Mouse (Mus musculus) left cerebral cortex, postnatal 14 days (tissue): ENCODE results near the gene Ndufc2. TPM values are rescaled to one million over a fixed set of nuclear protein-coding genes. Genes with fewer than 3 reads are reported as not detected.
"Not testable (repeated sequence)": the region's sequence is repeated elsewhere in the genome, so short reads cannot be mapped to it uniquely, and the experiment has no call there.

Source experiments
- DNase-seq, 2 experiments: peaks; one replicate each; pipeline ENCODE4 v3.0.0; 2021 to 2022; ENCODE audit warnings: low spot score in 2 of 2, mixed read lengths in 1 of 2
- intact Hi-C: fragments of 180-260 bp; cut with DNase I; formaldehyde crosslinking; loops from one replicate; pipeline ENCODE4 v1.15.1; 2025
- total RNA-seq, 2 experiments: library from RNA; stranded (reverse); gene quantifications; 2 replicates each; pipeline ENCODE4 v1.2.3; 2021

The Ndufc2 gene
- total RNA-seq, 2 experiments from 2014 or later, result 242 to 265 TPM

GRCm38 (mm10) chr7:97420958-97421651, 21.3 kb downstream of the Ndufc2 start:
- DNase-seq, result peak in 1 of 2 experiments; percentile 59
- intact Hi-C loops, result loop anchor here (5.0 kb wide), 1 partner anchor 61 kb away; the partner anchor contains the start of gene Ints4

- intact Hi-C loops, result loop anchor here (5.0 kb wide), 1 partner anchor 59 kb away; the partner anchor contains the start of gene Ints4
- no peak for DNase-seq
Measured at GRCm38 (mm10) chr7:97423754-97424153, 24.0 kb downstream of the Ndufc2 start.

GRCm38 (mm10) chr7:97424621-97425245, 24.9 kb downstream of the Ndufc2 start:
- intact Hi-C loops, result loop anchor here (5.0 kb wide), 3 partner anchors 58 to 248 kb away; partner anchors contain the start of genes Aamdc, Ints4 and Rsf1
- DNase-seq, result peak; percentile 88 to 95

GRCm38 (mm10) chr7:97426566-97426965, 26.8 kb downstream of the Ndufc2 start:
- intact Hi-C loops, result loop anchor here (5.0 kb wide), 2 partner anchors 151 to 246 kb away; partner anchors contain the start of genes Aamdc and Rsf1
- no peak for DNase-seq

GRCm38 (mm10) chr7:97427296-97427695, 27.5 kb downstream of the Ndufc2 start:
- no peak for DNase-seq
- intact Hi-C loops, result loop anchor here (5.0 kb wide), 2 partner anchors 150 to 245 kb away; partner anchors contain the start of genes Aamdc and Rsf1

- intact Hi-C loops, result loop anchor here (5.0 kb wide), 2 partner anchors 149 to 244 kb away; partner anchors contain the start of genes Aamdc and Rsf1
- DNase-seq, result no peak
Measured at GRCm38 (mm10) chr7:97427778-97428420, 28.1 kb downstream of the Ndufc2 start.

- DNase-seq, result peak in 1 of 2 experiments; percentile 36
- intact Hi-C loops, result loop anchor here (5.0 kb wide), 2 partner anchors 148 to 243 kb away; partner anchors contain the start of genes Aamdc and Rsf1
Measured at GRCm38 (mm10) chr7:97429705-97430104, 29.9 kb downstream of the Ndufc2 start.

GRCm38 (mm10) chr7:97433517-97433916, 33.7 kb downstream of the Ndufc2 start:
- intact Hi-C loops, DNase-seq: not testable (repeated sequence)

- intact Hi-C loops, result no loop called here
- DNase-seq, result no peak
Measured at GRCm38 (mm10) chr7:97434517-97434916, 34.7 kb downstream of the Ndufc2 start.

- intact Hi-C loops, result no loop called here
- no peak for DNase-seq
Measured at GRCm38 (mm10) chr7:97438986-97439385, 39.2 kb downstream of the Ndufc2 start.

- DNase-seq, result peak; percentile 92 to 96
- intact Hi-C loops, result loop anchor here (5.0 kb wide), 1 partner anchor 131 kb away; the partner anchor contains the start of genes Aamdc and Rsf1
Measured at GRCm38 (mm10) chr7:97446171-97446925, 46.5 kb downstream of the Ndufc2 start.

GRCm38 (mm10) chr7:97447050-97447531, 47.3 kb downstream of the Ndufc2 start:
- intact Hi-C loops, result loop anchor here (5.0 kb wide), 1 partner anchor 130 kb away; the partner anchor contains the start of genes Aamdc and Rsf1
- DNase-seq, result peak in 1 of 2 experiments; percentile 20

- intact Hi-C loops, DNase-seq: not testable (repeated sequence)
Measured at GRCm38 (mm10) chr7:97451023-97451422, 51.2 kb downstream of the Ndufc2 start, which contains the start of gene Kctd14. Gene Kctd14 (plus strand): TSS chr7:97451323.

- DNase-seq, result no peak
- intact Hi-C loops, result no loop called here
Measured at GRCm38 (mm10) chr7:97452196-97452595, 52.4 kb downstream of the Ndufc2 start.

GRCm38 (mm10) chr7:97453141-97453921, 53.5 kb downstream of the Ndufc2 start:
- intact Hi-C loops, result no loop called here
- DNase-seq, result no peak

- intact Hi-C loops, result no loop called here
Measured at GRCm38 (mm10) chr7:97454795-97455194, 55.0 kb downstream of the Ndufc2 start.

GRCm38 (mm10) chr7:97455577-97455976, 55.8 kb downstream of the Ndufc2 start:
- DNase-seq, result no peak
- intact Hi-C loops, result no loop called here

More at GRCm38 (mm10) chr7:97454795-97455194, 55.0 kb downstream of the Ndufc2 start:
- no peak for DNase-seq
